Mouse (Mus musculus) forebrain, embryonic 16.5 days (tissue): ENCODE data around the gene Afmid. TPM values are rescaled to one million over a fixed set of nuclear protein-coding genes. Genes with fewer than 3 reads are reported as not detected.
"Not testable (repeated sequence)": the region's sequence is repeated elsewhere in the genome, so short reads cannot be mapped to it uniquely, and the experiment has no call there.

ENCODE experiments used
- ATAC-seq: fragments of 200-750 bp; cut with Nextera tagmentation; 2 replicates; pipeline ENCODE4 v1.8.0; 2017; ENCODE audit warnings: mild to moderate bottlenecking, moderate library complexity
- H3K27ac ChIP-seq: fragments of 300-500 bp; sonication (generic); 2 replicates; pipeline ENCODE4 v1.5.1; 2014; ENCODE audit warnings: low read length, control low read depth
- H3K27me3 ChIP-seq: fragments of 300-500 bp; sonication (generic); replicated peaks from 2 replicates; pipeline ENCODE4 v1.6.1; 2014; ENCODE audit warnings: low read length; ENCODE audit not compliant: control insufficient read depth, insufficient read depth
- H3K36me3 ChIP-seq: fragments of 300-500 bp; sonication (generic); 2 replicates; pipeline ENCODE4 v1.6.1; 2014; ENCODE audit not compliant: control insufficient read depth, insufficient read depth
- H3K4me1 ChIP-seq: fragments of 300-500 bp; sonication (generic); replicated peaks from 2 replicates; pipeline ENCODE4 v1.6.1; 2014; ENCODE audit warnings: low read length; ENCODE audit not compliant: control insufficient read depth, insufficient read depth
- H3K4me2 ChIP-seq: fragments of 300-500 bp; sonication (generic); 2 replicates; pipeline ENCODE4 v1.6.1; 2014; ENCODE audit warnings: mild to moderate bottlenecking, low read length, control low read depth
- H3K4me3 ChIP-seq: fragments of 300-500 bp; sonication (generic); replicated peaks from 2 replicates; pipeline ENCODE4 v1.5.1; 2014; ENCODE audit warnings: mild to moderate bottlenecking, low read length, control low read depth
- H3K9ac ChIP-seq: fragments of 300-500 bp; sonication (generic); replicated peaks from 2 replicates; pipeline ENCODE4 v1.6.1; 2014; ENCODE audit warnings: low read depth, low read length, control low read depth
- H3K9me3 ChIP-seq: fragments of 300-500 bp; sonication (generic); 2 replicates; pipeline ENCODE4 v1.6.1; 2016; ENCODE audit warnings: low read length; ENCODE audit not compliant: control insufficient read depth
- WGBS: fragments of 180-500 bp; shearing (Covaris S2); extraction: QIAGEN DNeasy Blood & Tissue Kit; methylation state at CpG from one replicate; pipeline ENCODE4 v1.1.7; 2014; 5-methylcytosine and 5-hydroxymethylcytosine counted together
- polyA plus RNA-seq: library from polyadenylated mRNA; unstranded; fragments of >200 nt; fragmentation: Nextera tagmentation; extraction: Ambion mirVana; gene quantifications from 2 replicates; pipeline ENCODE4 v1.2.1, GENCODE M21; 2015

Gene Afmid
- polyA plus RNA-seq, 1 experiment from 2014 or later = 5.2 TPM

DNA sequence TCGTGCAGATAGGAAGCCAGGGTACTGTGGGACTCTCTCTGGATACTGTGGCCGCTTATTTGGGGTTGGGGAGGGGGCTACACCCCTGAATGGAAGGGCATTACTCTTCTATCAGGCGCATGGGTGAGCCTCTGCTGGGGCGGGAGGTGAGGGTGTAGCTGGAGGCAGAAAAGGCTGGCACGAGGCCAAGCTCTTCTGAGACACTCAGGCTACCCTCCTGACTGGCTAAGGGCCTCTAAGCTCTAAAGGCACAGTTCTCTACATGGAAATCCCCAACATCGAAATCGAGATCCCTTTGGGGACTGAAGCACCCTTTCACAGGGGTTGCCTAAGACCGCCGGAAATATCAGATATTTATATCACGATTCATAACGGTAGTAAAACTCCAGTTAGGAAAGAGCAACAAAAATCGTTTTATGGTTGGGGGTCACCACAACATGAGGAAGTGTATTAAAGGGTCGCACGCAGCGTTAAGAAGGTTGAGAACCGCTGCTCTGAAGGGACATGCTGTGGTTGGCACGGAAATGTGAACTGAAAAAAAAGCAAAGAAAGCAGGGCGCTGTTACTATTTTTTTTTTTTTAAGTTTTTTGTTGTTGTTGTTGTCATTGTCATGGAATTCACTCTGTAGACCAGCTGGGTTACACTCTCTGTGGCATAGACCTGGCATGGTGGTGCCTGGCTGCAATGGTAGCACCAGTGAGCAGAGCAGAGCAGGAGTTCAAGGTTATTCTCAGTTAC, 2.6 kb downstream of the Afmid start:
- H3K4me3 ChIP-seq = no peak overlapping the region
- no peaks in the 10 kb centered on the region for H3K27me3 ChIP-seq
- H3K4me1 ChIP-seq = peaks cover 37% of the 10 kb centered on the region
- H3K9ac ChIP-seq = no peak overlapping the region
- WGBS = 72% methylated on average over 18 of the region's 18 CpGs
- no peaks in the 10 kb centered on the region for H3K36me3 ChIP-seq
- no peak for ATAC-seq
- no peak overlapping the region for H3K4me2 ChIP-seq
- no peak overlapping the region for H3K27ac ChIP-seq
- H3K9me3 ChIP-seq = no peaks in the 10 kb centered on the region

DNA sequence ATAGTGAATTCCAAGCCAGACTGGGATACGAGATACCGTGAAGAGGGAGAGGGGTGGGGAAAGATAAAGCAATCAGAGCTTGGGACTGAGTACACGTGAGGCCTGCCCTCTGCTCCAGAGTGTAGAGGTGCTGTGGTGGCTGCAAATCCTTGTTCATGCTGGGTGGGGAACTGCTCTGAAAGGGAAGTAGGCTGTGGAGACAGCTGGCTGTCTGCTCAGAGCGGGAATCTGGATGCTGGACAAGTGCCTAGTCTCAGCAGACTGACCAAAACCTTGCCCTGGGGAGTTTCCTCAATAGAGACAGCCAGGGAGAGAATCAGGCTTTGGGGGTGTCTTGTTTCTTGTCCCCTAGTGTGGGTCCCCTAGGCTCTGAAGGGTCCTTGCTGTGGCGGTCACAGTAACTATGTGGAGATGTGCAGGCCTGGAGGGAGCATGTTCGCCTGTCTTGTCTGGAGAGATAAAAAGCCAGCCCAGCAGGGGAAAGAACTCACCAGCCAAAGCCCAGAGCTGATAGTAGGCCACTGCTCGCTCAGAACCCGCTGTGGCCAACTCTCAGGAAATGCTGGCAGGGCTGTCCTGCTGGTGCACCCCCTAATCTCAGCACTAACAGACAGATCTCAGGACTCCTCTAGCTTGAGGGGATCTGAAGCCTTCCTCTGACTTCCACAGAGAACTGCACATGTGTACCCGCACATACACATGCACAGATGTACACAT, 3.3 kb downstream of the Afmid start:
- H3K4me3 ChIP-seq = no peak overlapping the region
- H3K36me3 ChIP-seq = no peaks in the 10 kb centered on the region
- H3K4me2 ChIP-seq = no peak overlapping the region
- H3K27me3 ChIP-seq = no peaks in the 10 kb centered on the region
- no peak overlapping the region for H3K9ac ChIP-seq
- no peak overlapping the region for H3K27ac ChIP-seq
- WGBS = 56% methylated on average over 9 of the region's 9 CpGs
- H3K9me3 ChIP-seq = no peaks in the 10 kb centered on the region
- ATAC-seq = no peak
- H3K4me1 ChIP-seq = peaks cover 35% of the 10 kb centered on the region

DNA sequence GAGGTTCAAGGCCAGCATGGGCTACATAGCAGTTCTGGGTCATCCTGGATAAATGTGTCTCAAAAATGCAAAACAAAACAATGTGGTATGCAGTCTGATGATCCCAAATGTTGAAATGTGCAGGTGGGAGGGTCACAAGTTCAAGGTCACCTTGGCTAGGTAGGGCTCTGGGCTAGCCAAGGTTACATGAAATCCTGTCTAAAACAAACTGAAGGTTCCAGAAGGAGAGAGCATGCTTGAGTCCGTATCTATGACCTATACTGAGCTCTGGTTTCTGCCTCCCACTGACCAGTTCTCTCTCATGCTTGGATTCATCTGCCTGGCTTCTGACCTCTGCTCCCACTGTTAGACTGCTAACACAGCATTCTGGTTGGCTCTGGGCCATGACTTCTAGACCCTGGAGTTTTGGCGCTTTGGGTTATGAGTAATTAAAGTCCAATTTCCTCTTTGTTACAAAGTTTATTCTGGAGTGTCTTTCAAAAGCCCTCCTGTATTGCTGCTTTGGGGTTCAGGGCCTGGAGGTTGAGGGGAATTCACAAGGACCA, 4.0 kb downstream of the Afmid start:
- Histone ChIP-seq H3K4me3 (no peak overlapping the region), H3K4me2 (no peak overlapping the region), H3K27me3 (no peaks in the 10 kb centered on the region), H3K9me3 (no peaks in the 10 kb centered on the region), H3K36me3 (no peaks in the 10 kb centered on the region), H3K27ac (no peak overlapping the region), H3K9ac (no peak overlapping the region), H3K4me1 (peaks cover 30% of the 10 kb centered on the region)
- WGBS = 87% methylated on average over 2 of the region's 2 CpGs
- ATAC-seq = no peak

DNA sequence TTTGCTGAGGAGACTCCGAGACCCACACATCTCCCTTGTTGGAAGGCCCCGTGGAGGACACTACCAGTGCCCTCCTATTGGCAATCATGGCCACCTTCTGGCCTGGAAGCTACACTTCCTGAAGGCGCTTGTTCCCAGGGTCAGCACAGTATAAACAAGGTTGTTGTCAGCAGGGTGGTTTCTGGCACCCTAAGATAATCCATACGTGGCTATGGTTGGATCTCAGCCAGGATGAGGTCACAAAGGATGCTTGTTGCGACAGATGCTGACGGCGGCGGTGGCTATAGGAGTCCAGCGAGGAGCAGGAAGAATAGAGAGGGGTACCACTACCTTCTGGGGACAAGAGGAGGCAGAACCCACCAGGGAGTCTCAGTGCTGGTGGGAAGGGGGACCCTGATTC, 4.7 kb downstream of the Afmid start:
- H3K36me3 ChIP-seq = no peaks in the 10 kb centered on the region
- H3K9ac ChIP-seq = no peak overlapping the region
- H3K4me2 ChIP-seq = no peak overlapping the region
- no peak for ATAC-seq
- no peaks in the 10 kb centered on the region for H3K9me3 ChIP-seq
- 55% methylated on average over 9 of the region's 9 CpGs for WGBS
- H3K27me3 ChIP-seq = no peaks in the 10 kb centered on the region
- peaks cover 26% of the 10 kb centered on the region for H3K4me1 ChIP-seq
- no peak overlapping the region for H3K27ac ChIP-seq
- H3K4me3 ChIP-seq = no peak overlapping the region

DNA sequence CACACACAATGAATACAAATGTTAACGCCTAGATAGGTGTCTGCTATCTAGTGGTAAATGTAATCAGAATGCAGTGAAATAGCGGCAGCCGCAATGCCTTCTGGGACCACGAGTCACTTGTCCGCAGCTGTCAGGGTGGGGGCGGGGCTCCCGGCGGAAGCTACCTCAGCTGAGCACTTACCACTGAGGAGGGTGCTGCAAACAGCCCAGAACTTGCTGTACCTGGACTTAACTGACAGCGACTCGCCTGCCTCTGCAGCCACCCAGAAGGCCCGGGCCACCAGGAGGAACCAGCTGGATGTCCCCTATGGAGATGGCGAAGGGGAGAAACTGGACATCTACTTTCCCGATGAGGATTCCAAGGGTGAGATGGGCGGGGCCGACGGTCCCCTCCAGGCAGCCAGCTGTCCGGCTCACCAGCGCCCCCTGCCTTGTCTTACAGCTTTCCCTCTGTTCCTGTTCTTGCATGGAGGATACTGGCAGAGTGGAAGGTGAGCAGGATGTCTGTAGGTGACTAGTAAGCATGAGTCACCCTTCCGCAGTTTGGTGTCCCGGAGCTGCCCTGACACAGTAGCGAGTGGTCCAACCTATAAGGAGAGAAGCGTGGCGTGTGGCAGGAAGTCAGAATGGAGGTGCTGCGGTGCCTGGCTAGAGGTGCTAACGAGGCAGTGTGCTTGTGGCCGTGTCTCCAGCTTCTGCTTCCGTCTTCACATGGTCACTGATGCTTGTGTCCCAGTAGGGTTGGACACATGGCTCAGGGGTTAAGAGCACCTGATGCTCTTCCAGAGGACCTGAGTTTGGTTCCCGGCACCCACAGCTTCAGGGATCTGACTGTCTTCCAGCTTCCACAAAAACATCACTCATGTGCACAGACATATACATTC, 6.6 kb downstream of the Afmid start:
- no peaks in the 10 kb centered on the region for H3K36me3 ChIP-seq
- H3K4me3 ChIP-seq = peak overlapping the region; percentile 42
- H3K9me3 ChIP-seq = no peaks in the 10 kb centered on the region
- H3K27ac ChIP-seq = no peak overlapping the region
- peaks cover 15% of the 10 kb centered on the region for H3K4me1 ChIP-seq
- peak overlapping the region; percentile 50 for H3K9ac ChIP-seq
- ATAC-seq = peak; percentile 79
- peak overlapping the region; percentile 53 for H3K4me2 ChIP-seq
- no peaks in the 10 kb centered on the region for H3K27me3 ChIP-seq
- WGBS = 17% methylated on average over 28 of the region's 28 CpGs

DNA sequence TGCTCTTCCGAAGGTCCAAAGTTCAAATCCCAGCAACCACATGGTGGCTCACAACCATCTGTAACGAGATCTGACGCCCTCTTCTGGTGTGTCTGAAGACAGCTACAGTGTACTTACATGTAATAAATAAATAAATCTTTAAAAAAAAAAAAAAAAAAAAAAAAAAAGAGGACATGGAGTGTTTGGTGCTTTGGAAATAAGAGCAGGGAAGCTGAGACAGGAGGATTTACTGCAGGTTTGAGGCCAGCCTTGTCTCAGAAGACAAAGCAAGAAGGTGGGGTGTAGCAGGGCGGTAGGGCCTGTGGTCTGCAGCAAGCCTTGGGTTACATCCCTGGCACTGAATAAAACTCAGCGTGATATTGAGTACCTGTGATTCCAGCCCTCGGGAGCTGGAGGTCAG, 7.8 kb downstream of the Afmid start:
- peaks cover 11% of the 10 kb centered on the region for H3K4me1 ChIP-seq
- 96% methylated on average over 4 of the region's 6 CpGs for WGBS
- not testable (repeated sequence) for H3K4me3 ChIP-seq, H3K9ac ChIP-seq, ATAC-seq, H3K9me3 ChIP-seq, H3K4me2 ChIP-seq, H3K27ac ChIP-seq, H3K36me3 ChIP-seq, H3K27me3 ChIP-seq

DNA sequence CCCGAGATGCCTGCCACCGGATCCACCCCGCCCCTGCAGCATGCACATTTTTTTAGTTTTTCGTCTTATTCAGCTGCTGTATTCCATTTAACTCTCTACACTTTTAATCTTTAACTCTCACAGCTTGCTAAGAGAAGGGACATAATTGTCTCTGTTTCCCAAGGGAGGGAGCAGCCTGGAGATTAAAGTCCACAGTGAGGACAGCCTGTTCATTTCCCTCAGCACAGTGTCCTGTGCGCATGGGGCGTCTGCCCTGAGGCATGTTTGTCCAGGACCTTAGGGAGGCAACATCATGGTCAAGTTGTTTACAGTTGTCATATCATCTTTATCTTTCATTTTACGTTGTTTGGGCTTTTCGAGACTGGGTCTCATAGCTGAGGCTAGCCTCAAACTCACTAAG, 8.4 kb downstream of the Afmid start:
- Histone ChIP-seq H3K9me3 (no peaks in the 10 kb centered on the region), H3K9ac (no peak overlapping the region), H3K27ac (no peak overlapping the region), H3K4me1 (peaks cover 6% of the 10 kb centered on the region), H3K4me3 (no peak overlapping the region), H3K36me3 (no peaks in the 10 kb centered on the region), H3K27me3 (no peaks in the 10 kb centered on the region), H3K4me2 (no peak overlapping the region)
- 97% methylated on average over 8 of the region's 8 CpGs for whole genome bisulfite sequencing
- ATAC-seq = no peak

DNA sequence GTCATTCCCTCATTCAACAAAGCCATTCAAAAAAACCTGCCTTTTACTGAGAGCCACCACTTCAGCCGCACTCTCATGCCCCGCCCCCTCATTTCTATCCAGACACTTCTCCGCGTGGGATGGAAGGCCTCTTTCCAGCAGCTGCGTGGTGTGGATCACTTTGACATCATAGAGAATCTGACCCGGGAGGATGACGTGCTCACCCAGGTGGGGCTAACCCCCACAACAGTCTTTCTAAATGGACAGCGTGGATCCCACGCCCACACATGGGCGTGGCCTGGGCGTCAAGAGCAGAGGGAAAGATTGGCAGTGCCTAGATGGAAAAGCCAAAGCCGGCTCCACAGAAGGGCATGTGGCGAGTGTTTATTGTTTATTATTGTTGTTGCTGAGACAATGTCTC, 10.6 kb downstream of the Afmid start:
- H3K9me3 ChIP-seq = no peaks in the 10 kb centered on the region
- H3K9ac ChIP-seq = no peak overlapping the region
- H3K4me3 ChIP-seq = peak overlapping the region; percentile 19
- H3K27ac ChIP-seq = no peak overlapping the region
- no peaks in the 10 kb centered on the region for H3K27me3 ChIP-seq
- H3K36me3 ChIP-seq = no peaks in the 10 kb centered on the region
- peak overlapping the region; percentile 45 for H3K4me2 ChIP-seq
- 0 out of 2 replicates have a peak, but pooled peaks have one; percentile 21 for ATAC-seq
- 25% methylated on average over 13 of the region's 13 CpGs for WGBS
- peaks cover 10% of the 10 kb centered on the region for H3K4me1 ChIP-seq

DNA sequence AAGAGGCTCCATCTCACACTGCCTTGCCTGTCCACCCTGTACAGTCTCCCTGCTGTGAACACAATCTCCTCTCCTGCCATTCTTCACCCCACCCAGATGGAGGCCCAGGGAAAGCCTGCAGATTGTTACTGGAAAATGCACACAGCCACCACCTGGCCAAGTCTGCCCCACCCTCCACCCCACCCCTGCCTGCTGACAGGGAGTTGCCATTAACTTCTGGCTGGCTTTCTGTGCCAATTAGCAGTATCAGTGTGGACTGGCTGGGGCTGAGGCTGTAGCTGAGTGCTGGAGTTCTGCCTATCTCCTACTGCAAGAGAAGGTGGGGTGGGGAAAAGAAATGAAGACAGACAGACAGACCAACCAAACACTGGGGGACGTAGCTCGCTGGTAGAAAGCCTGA, 12.8 kb downstream of the Afmid start:
- WGBS = 78% methylated on average over 2 of the region's 2 CpGs
- H3K27ac ChIP-seq = no peak overlapping the region

More for the DNA sequence above, 12.8 kb downstream of the Afmid start:
- Histone ChIP-seq H3K9ac (no peak overlapping the region), H3K4me2 (no peak overlapping the region), H3K4me3 (no peak overlapping the region), H3K36me3 (no peaks in the 10 kb centered on the region), H3K27me3 (no peaks in the 10 kb centered on the region), H3K4me1 (0 out of 2 replicates have a peak, but pooled peaks cover 4% of the 10 kb centered on the region), H3K9me3 (no peaks in the 10 kb centered on the region)
- ATAC-seq = no peak
